Mouse (Mus musculus) spleen, embryonic (tissue): ENCODE measurements around the gene Thsd4.

Source experiments
- CTCF ChIA-PET: fragments of 350-600 bp; sonication (Branson Sonifier 250); formaldehyde crosslinking; loops from one replicate; lab custom pipeline; 2022; lab: Charles Lee

Gene Thsd4

DNA sequence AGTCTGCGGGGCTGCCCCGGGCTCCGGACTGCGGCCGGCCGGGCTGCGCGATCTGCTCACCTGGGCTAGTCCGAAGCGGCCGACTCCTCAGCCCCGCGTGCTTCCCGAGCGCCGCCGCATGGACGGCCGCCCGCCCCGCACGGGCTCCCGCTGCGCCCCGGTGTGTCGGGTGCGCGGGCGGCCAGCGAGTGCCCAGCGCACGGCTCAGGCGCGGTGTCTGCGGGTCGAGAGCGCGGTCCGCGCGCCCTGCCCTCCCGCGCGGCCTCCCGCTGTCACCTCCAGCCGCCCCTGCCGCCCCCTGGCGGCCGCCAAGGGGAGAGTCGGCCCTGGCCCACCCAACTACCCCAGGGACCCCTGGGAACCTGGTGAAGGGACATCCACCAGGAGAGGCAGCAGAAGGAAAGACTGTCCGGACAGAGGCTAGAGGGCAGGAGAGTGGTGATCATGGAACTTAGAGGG lies at the start of gene Thsd4:
TSS of gene Thsd4 (minus strand) at position 241 of the 459 bp plus-strand sequence.
- CTCF ChIA-PET = no interaction called here

GRCm38 (mm10) chr9:60571041-60571440 lies 49.2 kb upstream of the Thsd4 start:
- CTCF ChIA-PET = no interaction called here

- CTCF ChIA-PET = no interaction called here
Observed at GRCm38 (mm10) chr9:60569366-60569765, 47.5 kb upstream of the Thsd4 start.

DNA sequence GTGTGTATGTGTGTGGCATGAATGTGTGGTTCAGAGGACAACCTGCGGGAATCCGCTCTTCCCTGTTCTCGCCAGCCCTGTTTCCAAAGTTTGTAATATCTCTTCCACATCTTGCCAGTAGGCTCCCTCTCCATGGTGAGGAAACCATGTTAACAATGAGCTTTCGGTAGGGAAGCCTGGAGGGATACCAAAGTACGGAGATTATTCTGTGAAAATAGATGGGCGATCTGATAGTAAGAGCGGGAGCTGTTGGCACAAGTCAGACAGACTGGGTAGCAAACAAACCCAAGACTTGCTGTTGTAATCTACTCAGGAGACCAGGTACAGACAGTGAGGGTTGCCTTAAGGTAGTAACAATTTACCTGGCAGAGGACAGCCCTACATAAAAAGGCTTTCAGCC lies 42.0 kb upstream of the Thsd4 start:
- CTCF ChIA-PET = interaction anchor here (0.6 kb wide), 1 partner anchor 1045 kb away, joined by 3 read pairs; no protein-coding TSS in a partner anchor

GRCm38 (mm10) chr9:60562443-60563371 lies 40.9 kb upstream of the Thsd4 start:
- CTCF ChIA-PET = no interaction called here

GRCm38 (mm10) chr9:60561641-60562289 lies 39.9 kb upstream of the Thsd4 start:
- CTCF ChIA-PET = no interaction called here

DNA sequence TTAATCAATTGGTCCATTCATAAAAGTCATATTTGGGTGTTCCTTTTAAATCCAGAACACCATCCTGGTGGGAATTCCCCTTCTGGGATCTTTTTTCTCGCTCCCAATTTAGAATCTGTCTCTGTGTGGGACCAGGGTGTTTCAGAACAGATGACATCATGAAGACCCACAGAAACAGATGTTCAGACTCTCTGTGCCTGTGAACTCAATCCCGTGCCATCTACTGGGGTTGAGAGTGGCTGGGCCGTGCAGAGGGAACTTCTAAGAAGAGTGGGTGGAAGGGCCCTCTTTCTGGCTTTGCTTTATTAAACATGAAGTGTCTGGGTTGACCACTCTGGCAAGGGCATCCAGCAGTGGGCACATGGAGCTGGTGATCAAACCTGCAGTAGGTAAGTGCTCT lies 36.7 kb upstream of the Thsd4 start:
- CTCF ChIA-PET = no interaction called here

- CTCF ChIA-PET = no interaction called here
Observed at GRCm38 (mm10) chr9:60551238-60551637, 29.4 kb upstream of the Thsd4 start.

DNA sequence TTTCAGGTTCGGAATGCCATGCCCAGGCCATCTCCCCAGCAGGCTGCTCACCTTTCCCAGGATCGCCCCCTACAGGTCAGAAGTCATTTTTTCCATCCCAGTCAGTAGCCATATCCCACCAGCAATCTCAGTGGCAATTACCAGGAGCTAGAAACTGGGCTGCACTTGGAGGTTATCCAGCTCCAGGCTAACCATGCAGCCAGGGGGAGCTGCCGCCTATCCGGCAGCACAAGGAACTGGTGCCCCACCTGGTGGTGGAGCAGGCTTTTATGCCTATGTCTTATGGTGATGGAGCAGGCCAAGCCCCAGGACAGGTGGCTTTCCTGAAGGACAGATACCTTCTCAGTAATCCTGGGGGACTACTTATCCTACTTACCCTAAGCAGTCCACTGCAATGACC lies 26.3 kb upstream of the Thsd4 start:
- CTCF ChIA-PET = no interaction called here

DNA sequence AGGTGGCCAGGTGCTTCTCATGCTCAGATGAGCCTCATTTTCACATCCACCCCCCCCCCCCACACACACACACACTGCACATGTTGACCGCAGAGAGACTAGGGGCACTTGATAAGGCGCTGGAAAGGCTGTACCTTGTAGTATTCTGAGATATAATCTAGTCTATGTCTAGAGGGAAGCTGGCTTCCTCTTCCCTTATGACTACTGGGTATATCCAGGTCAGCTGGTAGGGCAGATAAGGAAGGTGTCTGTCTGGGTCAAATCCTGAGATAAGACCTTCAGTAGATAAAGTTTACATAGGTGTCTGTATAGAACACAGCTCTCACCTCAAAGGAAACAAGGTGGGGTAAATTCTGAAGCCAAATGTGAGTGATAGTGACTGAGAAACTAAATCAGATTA lies 24.3 kb upstream of the Thsd4 start:
- CTCF ChIA-PET = no interaction called here

DNA sequence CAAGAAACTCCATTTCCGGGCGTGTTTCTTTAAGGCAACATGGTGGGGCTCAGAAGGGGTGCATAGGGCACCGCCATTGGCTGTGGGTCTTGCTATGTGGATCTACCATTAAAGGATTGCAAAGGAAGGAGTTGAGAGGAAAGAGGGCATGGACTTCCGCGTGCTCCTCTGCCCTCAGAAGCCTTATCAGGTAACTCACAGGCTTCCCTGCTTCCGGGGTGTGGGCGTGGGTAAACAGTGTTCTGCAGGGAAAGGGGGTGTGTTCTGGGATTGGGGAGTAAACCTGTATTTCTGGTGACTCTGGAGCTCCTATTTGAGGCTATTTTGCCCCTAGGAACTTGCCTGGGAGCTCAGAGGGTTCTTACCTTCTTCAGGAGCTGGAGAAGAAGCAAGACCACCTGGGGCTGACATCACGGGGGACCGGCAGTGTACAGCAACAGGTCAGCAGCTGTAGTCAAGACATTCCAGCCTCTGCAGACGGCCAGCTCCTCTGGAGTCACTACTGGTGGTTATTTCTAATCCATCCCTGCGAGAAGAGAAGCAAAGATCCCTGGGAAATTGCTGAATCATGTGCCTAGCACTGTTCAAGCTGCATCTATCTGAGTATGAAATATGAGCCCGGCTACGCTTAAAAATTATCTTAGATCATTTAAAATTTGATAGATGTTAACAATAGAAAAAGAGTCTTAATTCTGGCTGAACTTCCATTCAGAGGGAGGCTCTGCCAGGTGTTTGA lies 23.7 kb upstream of the Thsd4 start:
- CTCF ChIA-PET = no interaction called here

DNA sequence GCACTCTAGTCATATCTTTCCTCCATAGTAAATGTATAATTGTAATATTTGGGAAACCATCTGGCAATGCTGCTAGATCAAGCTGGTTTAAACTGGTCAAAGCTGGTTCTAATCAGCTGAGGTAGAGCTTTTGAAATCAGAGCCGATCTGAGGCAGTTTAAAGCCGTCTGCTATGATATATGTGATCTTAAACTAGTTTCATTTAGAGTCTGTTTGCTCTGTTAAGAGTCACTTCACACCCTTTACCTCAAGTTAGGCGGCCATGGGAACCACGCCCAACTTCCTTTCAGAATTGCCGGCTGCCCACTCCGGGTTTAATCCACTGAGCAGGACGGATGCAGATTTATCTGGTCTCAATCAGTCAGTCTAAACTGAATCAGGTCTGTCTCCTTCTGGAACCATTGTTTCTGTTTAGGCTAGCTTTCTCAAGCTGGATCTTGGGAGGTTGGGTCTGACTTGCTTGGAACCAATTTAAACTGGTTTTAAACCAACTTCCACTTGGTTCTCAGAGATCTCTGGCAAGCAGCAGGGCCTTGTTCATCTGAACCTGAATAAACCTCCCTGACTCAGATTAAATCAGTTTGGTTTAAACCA lies 21.7 kb upstream of the Thsd4 start:
- CTCF ChIA-PET = no interaction called here

GRCm38 (mm10) chr9:60530310-60530709 lies 8.5 kb upstream of the Thsd4 start:
- CTCF ChIA-PET = no interaction called here

- CTCF ChIA-PET = no interaction called here
Observed at GRCm38 (mm10) chr9:60529348-60530243, 7.8 kb upstream of the Thsd4 start.

GRCm38 (mm10) chr9:60528269-60528668 lies 6.4 kb upstream of the Thsd4 start:
- CTCF ChIA-PET = interaction anchor here (0.5 kb wide), 1 partner anchor 12 kb away, joined by 8 read pairs; no protein-coding TSS in a partner anchor

DNA sequence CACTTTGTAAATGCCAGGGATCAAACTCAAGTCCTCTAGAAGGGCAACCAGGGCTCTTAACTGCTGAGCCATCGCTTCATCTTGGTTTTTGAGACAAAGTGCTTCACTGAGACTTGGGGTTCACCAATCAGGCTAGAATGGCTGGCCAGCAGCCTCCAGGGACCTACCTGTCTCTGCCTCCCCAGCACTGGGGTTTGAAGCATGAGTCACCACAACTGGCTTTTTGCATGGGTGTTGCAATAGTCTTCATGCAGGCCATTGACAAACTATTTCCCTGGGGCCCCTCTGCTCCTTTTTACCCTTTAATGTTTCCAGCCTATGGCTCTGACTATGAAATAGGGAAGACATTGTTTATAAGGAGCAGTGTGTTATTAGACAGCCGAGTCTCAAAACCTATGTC lies 6.0 kb upstream of the Thsd4 start:
- CTCF ChIA-PET = interaction anchor here (0.5 kb wide), 1 partner anchor 12 kb away, joined by 8 read pairs; no protein-coding TSS in a partner anchor

- CTCF ChIA-PET = no interaction called here
Observed at GRCm38 (mm10) chr9:60527051-60527450, 5.2 kb upstream of the Thsd4 start.

- CTCF ChIA-PET = no interaction called here
Observed at GRCm38 (mm10) chr9:60526195-60526594, 4.3 kb upstream of the Thsd4 start.

DNA sequence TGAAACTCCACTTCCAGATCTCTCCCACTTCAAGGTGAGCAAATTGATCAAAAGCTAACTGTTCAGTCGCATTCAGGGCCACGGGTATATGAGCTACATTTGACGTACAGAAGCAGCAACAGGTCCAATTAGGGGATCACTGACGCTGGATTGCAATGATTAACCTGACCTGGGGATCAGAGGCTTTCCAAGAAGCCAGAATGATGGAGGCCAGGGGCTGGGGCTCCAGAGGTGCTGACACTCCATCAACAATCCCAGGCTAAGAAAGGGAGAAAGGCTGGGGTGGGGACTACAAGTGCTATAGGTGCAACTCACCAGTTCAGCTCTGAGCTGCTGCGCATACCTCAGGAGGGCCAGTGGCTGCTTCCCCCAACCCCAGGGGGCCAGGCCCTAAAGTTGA lies 703 bp downstream of the Thsd4 start:
- CTCF ChIA-PET = no interaction called here

DNA sequence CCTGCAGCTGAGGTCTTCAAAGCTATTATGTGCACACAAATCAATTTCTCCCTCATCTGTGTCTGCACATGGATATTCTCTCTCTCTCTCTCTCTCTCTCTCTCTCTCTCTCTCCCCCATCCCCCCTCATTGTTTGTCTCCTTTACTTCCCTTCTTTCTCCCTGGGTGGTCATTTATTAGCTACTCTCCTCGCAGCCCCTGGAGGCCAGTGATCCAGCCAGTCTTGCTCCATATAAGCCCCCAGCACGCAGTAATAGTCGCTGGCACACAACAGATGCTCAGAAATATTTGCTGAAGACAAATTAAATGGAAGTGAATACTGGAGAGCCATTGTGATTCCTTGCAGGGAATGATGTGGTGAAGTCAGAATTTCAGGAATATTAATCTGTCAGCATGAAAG lies 2.2 kb downstream of the Thsd4 start:
- CTCF ChIA-PET = no interaction called here

GRCm38 (mm10) chr9:60518216-60518615 lies 3.6 kb downstream of the Thsd4 start:
- CTCF ChIA-PET = no interaction called here
